Mouse (Mus musculus) hindbrain, embryonic 16.5 days (tissue): Measurements from ENCODE around the gene Olfr610. TPM values are rescaled to one million over a fixed set of nuclear protein-coding genes. Genes with fewer than 3 reads are reported as not detected.
A peak's percentile ranks its signal among the peaks of the same experiment; 100 is the strongest.
"Not testable (repeated sequence)": the region's sequence is repeated elsewhere in the genome, so short reads cannot be mapped to it uniquely, and the experiment has no call there.

Experiments used
- ATAC-seq: fragments of 200-750 bp; cut with Nextera tagmentation; 2 replicates; pipeline ENCODE4 v1.8.0; 2017; ENCODE audit warnings: moderate TSS enrichment, moderate library complexity
- H3K27ac ChIP-seq: fragments of 300-500 bp; sonication (generic); 2 replicates; pipeline ENCODE4 v1.5.1; 2014; ENCODE audit warnings: low read depth, mild to moderate bottlenecking, control low read depth, low read length, moderate library complexity
- H3K27me3 ChIP-seq: fragments of 300-500 bp; sonication (generic); replicated peaks from 2 replicates; pipeline ENCODE4 v1.6.1; 2014; ENCODE audit warnings: low read length; ENCODE audit not compliant: control insufficient read depth, insufficient read depth
- H3K36me3 ChIP-seq: fragments of 300-500 bp; sonication (generic); 2 replicates; pipeline ENCODE4 v1.6.1; 2014; ENCODE audit warnings: mild to moderate bottlenecking, low read length, moderate library complexity, mixed read lengths; ENCODE audit not compliant: control insufficient read depth, insufficient read depth
- H3K4me1 ChIP-seq: fragments of 300-500 bp; sonication (generic); 2 replicates; pipeline ENCODE4 v1.6.1; 2014; ENCODE audit warnings: low read depth, low read length; ENCODE audit not compliant: control insufficient read depth, insufficient read depth
- H3K4me2 ChIP-seq: fragments of 300-500 bp; sonication (generic); 2 replicates; pipeline ENCODE4 v1.6.1; 2014; ENCODE audit warnings: mild to moderate bottlenecking, low read length, control low read depth, moderate library complexity
- H3K4me3 ChIP-seq: fragments of 300-500 bp; sonication (generic); 2 replicates; pipeline ENCODE4 v1.5.1; 2014; ENCODE audit warnings: mild to moderate bottlenecking, low read length, control low read depth, moderate library complexity
- H3K9ac ChIP-seq: fragments of 300-500 bp; sonication (generic); 2 replicates; pipeline ENCODE4 v1.6.1; 2014; ENCODE audit warnings: low read depth, mild to moderate bottlenecking, control low read depth, low read length, moderate library complexity
- H3K9me3 ChIP-seq: fragments of 300-500 bp; sonication (generic); 2 replicates; pipeline ENCODE4 v1.6.1; 2014; ENCODE audit warnings: mild to moderate bottlenecking, low read length, moderate library complexity; ENCODE audit not compliant: control insufficient read depth
- WGBS: fragments of 180-500 bp; shearing (Covaris S2); extraction: QIAGEN DNeasy Blood & Tissue Kit; methylation state at CpG from one replicate; pipeline ENCODE4 v1.1.7; 2014; 5-methylcytosine and 5-hydroxymethylcytosine counted together
- polyA plus RNA-seq: library from polyadenylated mRNA; unstranded; fragments of >200 nt; fragmentation: Nextera tagmentation; extraction: Ambion mirVana; gene quantifications from 2 replicates; pipeline ENCODE4 v1.2.1, GENCODE M21; 2015

The Olfr610 gene
- polyA plus RNA-seq: not detected in 2 replicates

DNA sequence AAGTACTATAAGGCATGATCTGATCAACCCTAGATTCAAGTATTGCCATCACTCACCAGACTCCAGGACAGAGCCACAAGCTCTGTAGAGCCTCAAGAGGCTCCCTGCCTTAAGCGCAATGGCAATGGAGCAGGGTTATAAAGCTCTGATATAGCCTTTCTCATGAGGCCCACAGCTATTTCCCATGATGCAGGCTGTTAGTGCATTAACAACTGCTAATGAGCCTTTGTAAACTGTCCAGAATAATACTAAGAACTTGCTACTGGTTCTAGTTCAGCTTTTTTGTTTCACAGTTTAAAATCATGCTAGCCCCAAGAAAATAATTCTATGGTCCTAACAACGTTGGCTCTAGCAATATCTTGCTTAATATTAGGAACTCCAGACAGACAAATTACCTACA, at the start of gene Olfr610:
Olfr610 (minus strand) TSS at position 101 of the 400 bp plus-strand sequence.
- no peak within 1 kb of the TSS for H3K4me3 ChIP-seq
- ATAC-seq: no peak
- H3K9me3 ChIP-seq: no peaks in the 10 kb centered on the region
- no peaks in the 10 kb centered on the region for H3K27me3 ChIP-seq
- no peak within 1 kb of the TSS for H3K27ac ChIP-seq
- WGBS: 86% methylated on average over 2 of the region's 2 CpGs
- H3K36me3 ChIP-seq: no peaks in the 10 kb centered on the region
- H3K4me1 ChIP-seq: no peaks in the 10 kb centered on the region
- no peak within 1 kb of the TSS for H3K4me2 ChIP-seq
- no peak within 1 kb of the TSS for H3K9ac ChIP-seq

DNA sequence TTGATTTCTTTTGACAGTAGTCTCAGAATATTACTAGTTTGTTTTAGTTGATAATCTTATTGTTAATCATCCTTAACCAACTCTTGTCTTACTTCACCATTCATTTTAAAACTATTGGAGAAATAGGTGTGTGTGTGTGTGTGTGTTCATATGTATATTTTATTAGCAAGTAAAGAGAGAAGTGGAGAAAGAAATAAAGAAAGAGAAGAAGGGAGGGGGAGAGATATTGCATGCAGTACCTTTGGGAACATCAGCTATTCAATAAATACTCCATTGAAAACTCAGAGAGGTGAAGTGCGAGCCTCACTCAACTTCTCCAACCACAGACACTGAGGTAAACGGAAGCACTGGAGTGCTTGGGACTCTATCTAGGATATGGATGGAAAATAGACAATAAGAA, 43.9 kb upstream of the Olfr610 start, which contains the start of gene Olfr615:
Olfr615 (plus strand) TSS at position 301 of the 400 bp plus-strand sequence.
- H3K36me3 ChIP-seq: no peaks in the 10 kb centered on the region
- ATAC-seq: no peak

DNA sequence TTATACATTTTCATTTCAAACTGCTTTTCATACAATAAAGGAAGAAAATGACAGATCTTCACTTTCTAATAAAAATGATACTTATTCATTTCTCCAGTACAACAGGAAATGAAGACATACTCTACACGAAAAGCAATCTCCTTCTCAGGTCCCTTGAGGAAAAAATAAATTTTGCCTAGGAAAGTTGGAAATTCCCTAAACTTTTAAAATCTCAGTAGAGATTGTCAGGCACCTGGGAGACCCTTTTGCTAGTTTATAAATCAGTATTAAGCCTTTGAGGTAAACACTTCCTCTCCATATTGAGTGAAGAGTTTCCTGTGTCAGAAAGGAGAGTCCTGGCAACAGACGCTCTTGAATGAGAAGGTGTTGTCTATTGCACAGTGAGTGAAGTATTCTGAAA, 35.9 kb upstream of the Olfr610 start, which contains the start of gene Olfr613:
Olfr613 (plus strand) TSS at position 301 of the 400 bp plus-strand sequence.
- Histone ChIP-seq H3K9me3 (no peaks in the 10 kb centered on the region), H3K4me2 (no peak within 1 kb of the TSS), H3K27ac (no peak within 1 kb of the TSS), H3K4me1 (no peaks in the 10 kb centered on the region), H3K36me3 (no peaks in the 10 kb centered on the region), H3K27me3 (no peaks in the 10 kb centered on the region), H3K4me3 (no peak within 1 kb of the TSS), H3K9ac (no peak within 1 kb of the TSS)
- WGBS: 87% methylated on average over 2 of the region's 2 CpGs
- no peak for ATAC-seq

More for the DNA sequence above, 43.9 kb upstream of the Olfr610 start, which contains the start of gene Olfr615:
- Histone ChIP-seq H3K4me2 (no peak within 1 kb of the TSS), H3K4me3 (no peak within 1 kb of the TSS), H3K4me1 (no peaks in the 10 kb centered on the region), H3K27me3 (no peaks in the 10 kb centered on the region), H3K9ac (no peak within 1 kb of the TSS), H3K27ac (no peak within 1 kb of the TSS), H3K9me3 (no peaks in the 10 kb centered on the region)
- 74% methylated on average over 2 of the region's 2 CpGs for WGBS

DNA sequence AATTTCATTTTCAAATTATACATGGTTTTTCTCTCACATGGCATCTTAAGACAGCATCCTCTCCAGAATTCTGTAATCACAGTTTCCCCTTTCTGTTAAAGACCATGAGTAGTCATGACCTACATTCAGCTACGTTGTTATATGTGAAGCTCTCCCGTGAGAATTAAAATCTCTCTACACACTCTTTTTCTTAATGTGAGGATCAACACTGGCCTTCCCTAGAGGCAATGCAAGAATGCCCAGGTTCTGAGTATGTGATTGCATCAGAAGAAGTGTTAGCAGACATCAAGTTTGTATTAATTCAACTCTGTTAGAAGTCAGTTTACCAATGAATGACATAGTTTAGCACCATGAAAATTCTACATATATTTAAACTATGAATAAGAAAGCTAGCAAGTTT, 30.7 kb upstream of the Olfr610 start, which contains the start of gene Olfr612:
Olfr612 (minus strand) TSS at position 101 of the 400 bp plus-strand sequence.
- not testable (repeated sequence) for H3K9me3 ChIP-seq, ATAC-seq, H3K27ac ChIP-seq, H3K4me2 ChIP-seq, H3K9ac ChIP-seq, H3K4me1 ChIP-seq, H3K4me3 ChIP-seq, H3K27me3 ChIP-seq, H3K36me3 ChIP-seq
- 90% methylated on average over 2 of the region's 2 CpGs for WGBS

DNA sequence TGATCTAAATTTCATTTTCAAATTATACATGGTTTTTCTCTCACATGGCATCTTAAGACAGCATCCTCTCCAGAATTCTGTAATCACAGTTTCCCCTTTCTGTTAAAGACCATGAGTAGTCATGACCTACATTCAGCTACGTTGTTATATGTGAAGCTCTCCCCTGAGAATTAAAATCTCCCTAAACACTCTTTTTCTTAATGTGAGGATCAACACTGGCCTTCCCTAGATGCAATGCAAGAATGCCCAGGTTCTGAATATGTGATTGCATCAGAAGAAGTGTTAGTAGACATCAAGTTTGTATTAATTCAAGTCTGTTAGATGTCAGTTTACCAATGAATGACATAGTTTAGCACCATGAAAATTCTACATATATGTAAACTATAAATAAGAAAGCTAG, 8.8 kb upstream of the Olfr610 start, which contains the start of gene Olfr611:
Olfr611 (minus strand) TSS at position 101 of the 400 bp plus-strand sequence.
- H3K27me3 ChIP-seq, H3K4me3 ChIP-seq, H3K9ac ChIP-seq, H3K4me1 ChIP-seq, H3K27ac ChIP-seq, H3K4me2 ChIP-seq, H3K36me3 ChIP-seq, H3K9me3 ChIP-seq, ATAC-seq: not testable (repeated sequence)
- 71% methylated on average over 1 of the region's 1 CpGs for WGBS

DNA sequence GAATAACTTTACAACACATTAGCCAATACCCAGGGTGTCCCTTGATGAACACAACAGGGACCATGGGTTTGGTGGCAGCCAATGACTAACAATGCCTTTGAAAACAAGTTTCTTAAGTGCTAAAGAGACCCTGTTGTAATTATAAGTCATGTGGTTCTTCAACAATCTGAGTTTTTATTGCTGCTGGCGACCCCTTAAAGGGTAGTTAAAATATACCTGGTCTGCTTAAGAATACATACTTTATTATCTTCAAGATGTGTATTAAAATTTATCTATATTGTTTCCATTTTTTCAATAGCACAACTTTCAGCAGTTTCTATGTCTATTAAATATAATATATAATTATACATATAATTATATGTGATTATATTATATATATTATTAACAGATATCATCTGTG, 14.0 kb downstream of the Olfr610 start, which contains the start of gene Olfr609:
Olfr609 (minus strand) TSS at position 101 of the 400 bp plus-strand sequence.
- no peaks in the 10 kb centered on the region for H3K27me3 ChIP-seq
- no peaks in the 10 kb centered on the region for H3K9me3 ChIP-seq
- H3K27ac ChIP-seq: no peak within 1 kb of the TSS
- WGBS: 64% methylated on average over 1 of the region's 1 CpGs
- no peaks in the 10 kb centered on the region for H3K36me3 ChIP-seq
- no peak within 1 kb of the TSS for H3K4me3 ChIP-seq
- no peaks in the 10 kb centered on the region for H3K4me1 ChIP-seq
- no peak within 1 kb of the TSS for H3K4me2 ChIP-seq
- ATAC-seq: no peak
- no peak within 1 kb of the TSS for H3K9ac ChIP-seq

DNA sequence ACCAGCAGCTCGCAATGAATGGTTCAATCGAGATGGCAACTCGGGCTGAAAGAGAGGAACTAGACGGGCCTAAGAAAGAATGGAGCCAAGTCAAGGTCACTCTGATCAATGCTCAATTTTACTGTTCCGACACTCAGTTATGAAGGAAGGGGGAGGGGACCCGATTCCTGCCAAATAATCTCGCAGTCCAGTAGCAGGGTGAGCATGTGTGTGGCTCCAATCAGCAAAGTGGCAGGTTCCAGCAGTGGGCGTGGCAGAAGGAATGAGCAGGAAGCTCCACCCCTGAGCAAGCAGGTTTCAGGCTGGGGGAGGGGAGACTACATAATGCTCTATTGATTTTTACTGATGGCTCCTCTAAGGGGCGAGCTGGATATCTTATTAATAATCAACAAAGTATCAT, 34.8 kb downstream of the Olfr610 start:
- H3K9me3 ChIP-seq, H3K4me2 ChIP-seq, H3K27ac ChIP-seq, H3K4me1 ChIP-seq, H3K4me3 ChIP-seq, H3K9ac ChIP-seq, H3K27me3 ChIP-seq, H3K36me3 ChIP-seq: not testable (repeated sequence)
- 84% methylated on average over 9 of the region's 9 CpGs for WGBS
- ATAC-seq: peak; percentile 63; the same call in 1 of the 2 replicates

DNA sequence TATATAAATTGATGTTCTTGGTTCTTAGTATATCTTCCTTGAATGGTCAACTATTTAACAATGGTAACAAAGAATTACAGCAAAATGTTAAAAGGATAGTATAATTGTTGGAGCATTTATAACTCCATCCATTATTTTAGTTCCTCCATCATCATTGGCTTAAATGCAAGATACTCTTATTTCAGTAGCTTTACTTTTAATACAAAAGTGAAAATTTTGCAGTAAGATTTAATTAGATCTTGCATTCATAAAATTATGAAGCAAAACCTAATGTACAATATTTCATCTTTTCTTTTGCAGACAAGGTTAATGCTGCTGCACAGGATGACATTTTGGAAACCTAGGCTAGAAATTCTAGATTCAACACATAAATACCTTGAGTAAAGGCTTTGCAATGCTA, 42.3 kb downstream of the Olfr610 start, which contains the start of gene Olfr608:
Olfr608 (plus strand) TSS at position 301 of the 400 bp plus-strand sequence.
- no peak within 1 kb of the TSS for H3K9ac ChIP-seq
- no peaks in the 10 kb centered on the region for H3K27me3 ChIP-seq
- no peaks in the 10 kb centered on the region for H3K36me3 ChIP-seq
- no peaks in the 10 kb centered on the region for H3K9me3 ChIP-seq
- no peak within 1 kb of the TSS for H3K4me2 ChIP-seq
- H3K4me3 ChIP-seq: no peak within 1 kb of the TSS
- H3K27ac ChIP-seq: no peak within 1 kb of the TSS
- H3K4me1 ChIP-seq: no peaks in the 10 kb centered on the region
- no peak for ATAC-seq

DNA sequence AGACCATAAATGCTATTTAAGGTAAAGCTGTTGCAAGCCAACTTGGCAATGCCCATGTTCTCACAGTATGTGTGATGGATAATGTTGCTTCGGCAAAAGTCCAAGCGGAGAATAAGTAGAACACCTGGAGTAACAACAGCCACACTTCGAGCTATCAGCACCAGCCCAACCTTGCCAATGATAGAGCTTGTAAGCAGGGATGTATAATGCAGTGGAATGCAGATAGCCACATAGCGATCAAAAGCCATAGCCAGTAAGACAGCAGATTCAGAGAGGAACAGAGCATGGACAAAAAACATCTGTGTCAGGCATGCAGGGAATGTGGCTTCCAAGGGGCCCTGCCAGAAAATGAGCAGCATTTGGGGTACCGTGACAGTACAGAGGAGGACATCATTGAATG, 51.3 kb downstream of the Olfr610 start:
- Histone ChIP-seq H3K27me3 (no peaks in the 10 kb centered on the region), H3K4me1 (no peaks in the 10 kb centered on the region), H3K4me2 (no peak overlapping the region), H3K36me3 (no peaks in the 10 kb centered on the region), H3K27ac (no peak overlapping the region), H3K4me3 (no peak overlapping the region), H3K9me3 (no peaks in the 10 kb centered on the region), H3K9ac (no peak overlapping the region)
- WGBS: 92% methylated on average over 5 of the region's 5 CpGs
- no peak for ATAC-seq
